Mouse (Mus musculus) spleen, postnatal 4 days (tissue): ENCODE results near the gene Itga7.

ENCODE experiments used
- DNase-seq, 2 experiments: peaks; one replicate each; pipeline ENCODE4 v3.0.0; 2022; ENCODE audit warnings: low spot score in 2 of 2

The Itga7 gene

GRCm38 (mm10) chr10:128934997-128935787 is 1.6 kb downstream of the Itga7 start:
- DNase-seq = no peak

GRCm38 (mm10) chr10:128935826-128936440 is 2.3 kb downstream of the Itga7 start:
- no peak for DNase-seq

- DNase-seq = no peak
Measured at GRCm38 (mm10) chr10:128937756-128938390, 4.3 kb downstream of the Itga7 start.

- DNase-seq = no peak
Measured at GRCm38 (mm10) chr10:128938457-128938856, 4.8 kb downstream of the Itga7 start.

- no peak for DNase-seq
Measured at GRCm38 (mm10) chr10:128938974-128939373, 5.4 kb downstream of the Itga7 start.

- DNase-seq = no peak
Measured at GRCm38 (mm10) chr10:128940475-128941061, 7.0 kb downstream of the Itga7 start.

- no peak for DNase-seq
Measured at GRCm38 (mm10) chr10:128945675-128946074, 12.1 kb downstream of the Itga7 start.

GRCm38 (mm10) chr10:128947496-128947895 is 13.9 kb downstream of the Itga7 start:
- no peak for DNase-seq

- DNase-seq = no peak
Measured at GRCm38 (mm10) chr10:128950208-128950887, 16.7 kb downstream of the Itga7 start.

GRCm38 (mm10) chr10:128958340-128958739 is 24.7 kb downstream of the Itga7 start:
- no peak for DNase-seq

GRCm38 (mm10) chr10:128960142-128960541 is 26.5 kb downstream of the Itga7 start:
- DNase-seq = no peak

GRCm38 (mm10) chr10:128960590-128961584 is 27.3 kb downstream of the Itga7 start, which contains the start of gene Mettl7b:
TSS of gene Mettl7b (minus strand) at chr10:128960988.
- DNase-seq = no peak

GRCm38 (mm10) chr10:128964961-128965360 is 31.3 kb downstream of the Itga7 start:
- no peak for DNase-seq

GRCm38 (mm10) chr10:128965871-128966270 is 32.3 kb downstream of the Itga7 start:
- no peak for DNase-seq

GRCm38 (mm10) chr10:128968341-128968749 is 34.7 kb downstream of the Itga7 start:
- no peak for DNase-seq

GRCm38 (mm10) chr10:128970740-128971250 is 37.2 kb downstream of the Itga7 start:
- DNase-seq = no peak

- DNase-seq = no peak
Measured at GRCm38 (mm10) chr10:128972841-128973240, 39.2 kb downstream of the Itga7 start.

- DNase-seq = no peak
Measured at GRCm38 (mm10) chr10:128976395-128976794, 42.8 kb downstream of the Itga7 start.

- DNase-seq = no peak
Measured at GRCm38 (mm10) chr10:128977522-128978114, 44.0 kb downstream of the Itga7 start.
